Mouse (Mus musculus): ENCODE results near the gene Elovl6.

DNA sequence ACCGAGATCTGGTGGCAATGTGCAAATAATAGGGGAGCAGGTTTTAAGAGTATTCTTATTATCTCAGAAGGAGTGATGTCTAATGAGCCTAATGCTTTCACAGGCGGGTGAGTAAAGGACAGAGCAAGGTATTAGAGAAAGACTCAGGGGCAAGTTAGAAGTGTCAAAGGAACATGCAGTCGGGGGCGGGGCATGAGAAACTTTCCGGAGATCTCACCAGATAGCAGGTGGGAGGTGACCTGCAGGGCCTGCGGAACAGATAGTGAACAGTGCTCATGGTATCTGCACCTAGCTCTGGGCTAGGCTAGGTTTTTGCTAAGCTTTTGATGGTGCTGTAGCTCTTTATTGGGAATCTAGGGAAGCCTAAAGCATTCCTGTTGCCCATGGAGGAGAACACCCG lies 25.4 kb downstream of the Elovl6 start:
- TF ChIP-seq CTCF (conservative IDR thresholded peaks at IDR 0.05; ENCODE audit: low read length): no peak
- no peak for TF ChIP-seq NANOG (IDR thresholded peaks at IDR 0.05; ENCODE audit: borderline replicate concordance, low read length)
